Mouse (Mus musculus) bone marrow, adult 2 months (tissue): ENCODE data around the gene Bhmt. TPM values are rescaled to one million over a fixed set of nuclear protein-coding genes. Genes with fewer than 3 reads are reported as not detected.
"Not testable (repeated sequence)": the region's sequence is repeated elsewhere in the genome, so short reads cannot be mapped to it uniquely, and the experiment has no call there.

Source experiments
- H3K27ac ChIP-seq: fragments of 200-500 bp; 2 replicates; pipeline ENCODE4 v1.5.1; 2012; ENCODE audit warnings: low read depth, mild to moderate bottlenecking, control low read depth, inconsistent platforms, low read length; ENCODE audit not compliant: control insufficient read depth, poor library complexity, insufficient read depth
- H3K4me1 ChIP-seq: fragments of 200-500 bp; 2 replicates; pipeline ENCODE4 v1.6.1; 2011; ENCODE audit warnings: low read length; ENCODE audit not compliant: control insufficient read depth, insufficient read depth
- H3K4me3 ChIP-seq: fragments of 200-500 bp; replicated peaks from 2 replicates; pipeline ENCODE3; 2011; ENCODE audit warnings: mild to moderate bottlenecking, low read depth, low read length, control low read depth; ENCODE audit not compliant: control insufficient read depth
- CTCF ChIP-seq: fragments of 200-500 bp; IDR thresholded peaks from 2 replicates; pipeline ENCODE4 v1.5.1; 2011; ENCODE audit warnings: low read length, control low read depth; ENCODE audit not compliant: control insufficient read depth, insufficient read depth
- POLR2A ChIP-seq: fragments of 200-500 bp; IDR thresholded peaks from 2 replicates; pipeline ENCODE4 v1.6.1; 2011; ENCODE audit warnings: low read depth, mild to moderate bottlenecking, control low read depth, low read length, borderline replicate concordance; ENCODE audit not compliant: control insufficient read depth
- WGBS: fragments of 180-500 bp; shearing (Covaris S2); methylation state at CpG from one replicate; pipeline ENCODE4 v1.1.7; 2018; 5-methylcytosine and 5-hydroxymethylcytosine counted together
- polyA plus RNA-seq: library from polyadenylated mRNA; stranded (reverse); fragments of >200 nt; gene quantifications from 2 replicates; pipeline ENCODE4 v1.2.4, GENCODE M21; 2011; ENCODE audit warnings: low replicate concordance; ENCODE audit not compliant: missing spikeins, insufficient read depth, insufficient read length

Bhmt gene
- polyA plus RNA-seq, 1 experiment = 2.6 TPM

GRCm38 (mm10) chr13:93613771-93614170 lies 24.0 kb downstream of the Bhmt start:
- 68% methylated on average over 4 of the region's 4 CpGs for WGBS
- no peaks in the 10 kb centered on the region for H3K4me1 ChIP-seq
- H3K4me3 ChIP-seq = no peak overlapping the region
- TF ChIP-seq CTCF (no peak), POLR2A (no peak)
- no peak overlapping the region for H3K27ac ChIP-seq

DNA sequence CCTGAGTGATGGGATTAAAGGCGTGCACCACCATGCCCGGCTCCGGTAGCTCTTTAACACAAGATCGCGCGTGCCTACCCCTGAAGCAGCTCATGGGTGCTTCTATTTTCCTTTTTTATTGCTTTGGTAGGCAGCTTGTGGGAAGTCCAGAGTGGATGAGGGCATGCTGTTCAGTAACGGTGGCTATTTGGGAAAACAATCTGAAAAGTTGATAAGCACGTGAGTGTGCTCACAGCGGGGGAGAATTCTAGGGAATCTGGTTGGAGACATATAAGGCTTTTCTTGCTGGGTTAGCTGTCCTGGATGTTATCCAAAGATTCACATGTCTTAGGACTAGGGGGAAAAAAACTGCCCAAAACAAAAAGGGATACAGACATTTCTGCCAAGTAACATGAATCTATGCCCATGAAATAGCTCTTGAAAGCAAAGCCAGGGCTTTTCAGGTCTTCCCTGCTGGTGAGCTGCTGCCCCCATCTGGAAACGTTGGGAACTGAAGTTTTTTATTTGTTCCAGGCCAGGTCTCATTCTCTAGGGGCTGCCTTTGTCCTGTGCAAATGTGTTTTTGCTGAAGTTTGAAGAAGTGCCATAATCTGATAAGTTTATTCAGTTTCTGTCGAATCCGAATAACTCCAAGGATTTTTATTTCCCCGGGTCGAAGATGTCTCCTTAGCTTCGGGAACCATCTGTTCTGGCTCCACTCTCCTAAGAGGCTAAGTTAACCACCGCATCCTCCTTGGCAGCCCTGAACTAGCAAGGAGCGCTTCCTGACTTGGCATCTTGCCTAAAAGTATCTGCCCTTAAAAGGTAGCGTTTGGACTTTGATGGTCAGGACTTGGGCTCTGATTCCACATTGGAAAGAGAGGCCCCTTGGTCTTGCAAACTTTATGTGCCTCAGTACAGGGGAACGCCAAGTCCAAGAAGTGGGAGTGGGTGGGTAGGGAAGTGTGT lies 24.8 kb downstream of the Bhmt start:
- no peaks in the 10 kb centered on the region for H3K4me1 ChIP-seq
- TF ChIP-seq CTCF = peak; percentile 61; the same call in 1 of the 2 replicates
- TF ChIP-seq POLR2A = no peak
- H3K4me3 ChIP-seq = no peak overlapping the region
- H3K27ac ChIP-seq = no peak overlapping the region
- WGBS = 53% methylated on average over 19 of the region's 19 CpGs

- H3K27ac ChIP-seq = no peak overlapping the region
- no peaks in the 10 kb centered on the region for H3K4me1 ChIP-seq
- 76% methylated on average over 2 of the region's 2 CpGs for WGBS
- TF ChIP-seq CTCF (no peak), POLR2A (no peak)
- no peak overlapping the region for H3K4me3 ChIP-seq
Observed at GRCm38 (mm10) chr13:93608476-93608875, 29.3 kb downstream of the Bhmt start.

DNA sequence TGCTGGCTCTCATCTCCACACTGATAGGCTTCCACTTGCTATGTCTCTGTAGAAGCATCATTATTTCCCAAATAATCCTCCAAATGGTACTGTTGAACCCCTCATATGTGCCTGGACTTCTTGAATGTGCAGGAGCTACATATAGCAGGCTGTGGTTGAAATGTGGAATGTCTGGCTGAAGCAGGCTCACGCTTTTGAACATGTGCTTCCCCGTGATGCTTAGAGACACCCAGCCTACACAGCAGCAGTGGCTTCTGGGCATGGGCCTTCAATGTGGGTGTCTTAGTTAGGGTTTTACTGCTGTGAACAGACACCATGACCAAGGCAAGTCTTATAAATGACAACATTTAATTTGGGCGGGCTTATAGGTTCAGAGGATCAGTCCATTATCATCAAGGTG lies 30.1 kb downstream of the Bhmt start:
- H3K4me1 ChIP-seq = no peaks in the 10 kb centered on the region
- H3K4me3 ChIP-seq = no peak overlapping the region
- H3K27ac ChIP-seq = no peak overlapping the region
- TF ChIP-seq POLR2A (no peak), CTCF (no peak)
- 81% methylated on average over 3 of the region's 3 CpGs for WGBS

GRCm38 (mm10) chr13:93606868-93607578 lies 30.7 kb downstream of the Bhmt start:
- Histone ChIP-seq H3K27ac (no peak overlapping the region), H3K4me3 (no peak overlapping the region), H3K4me1 (no peaks in the 10 kb centered on the region)
- TF ChIP-seq POLR2A (no peak), CTCF (no peak)
- 84% methylated on average over 13 of the region's 13 CpGs for WGBS

- TF ChIP-seq POLR2A = no peak
- H3K4me3 ChIP-seq = no peak overlapping the region
- WGBS = 85% methylated on average over 4 of the region's 4 CpGs
- no peaks in the 10 kb centered on the region for H3K4me1 ChIP-seq
- H3K27ac ChIP-seq = no peak overlapping the region
Observed at GRCm38 (mm10) chr13:93604698-93605097, 33.1 kb downstream of the Bhmt start.

- TF ChIP-seq CTCF (no peak), POLR2A (no peak)
- 67% methylated on average over 11 of the region's 11 CpGs for WGBS
- no peaks in the 10 kb centered on the region; the same call in 1 of the 2 replicates for H3K4me1 ChIP-seq
Observed at GRCm38 (mm10) chr13:93601527-93601926, 36.2 kb downstream of the Bhmt start.

GRCm38 (mm10) chr13:93593040-93593699 lies 44.6 kb downstream of the Bhmt start:
- TF ChIP-seq CTCF = no peak
- TF ChIP-seq POLR2A = no peak
- 9% methylated on average over 2 of the region's 2 CpGs for WGBS
- no peak overlapping the region for H3K4me3 ChIP-seq
- no peak overlapping the region for H3K27ac ChIP-seq
- no peaks in the 10 kb centered on the region; the same call in 1 of the 2 replicates for H3K4me1 ChIP-seq

More at GRCm38 (mm10) chr13:93601527-93601926, 36.2 kb downstream of the Bhmt start:
- H3K4me3 ChIP-seq = no peak overlapping the region
- no peak overlapping the region for H3K27ac ChIP-seq

DNA sequence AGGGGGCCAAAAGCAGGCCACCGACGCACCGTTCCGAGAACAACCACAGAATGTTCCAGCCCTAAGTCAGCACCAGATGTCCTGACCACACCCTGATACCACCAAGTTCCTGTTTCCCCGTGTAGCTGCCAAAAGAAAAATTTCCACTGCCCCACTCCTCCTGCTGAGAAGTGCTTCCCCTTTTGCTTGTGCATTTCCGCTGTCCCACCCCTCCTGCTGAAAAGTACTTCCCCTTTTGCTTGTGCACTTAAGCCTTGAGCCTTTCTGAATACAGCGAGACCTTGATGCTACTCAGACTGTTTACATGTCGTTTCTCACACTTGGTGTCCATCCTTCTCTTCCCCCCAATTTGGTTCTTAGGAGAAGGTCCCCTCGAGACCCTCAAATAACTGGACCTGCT lies 55.2 kb downstream of the Bhmt start:
- WGBS = 55% methylated on average over 9 of the region's 9 CpGs
- not testable (repeated sequence) for H3K4me1 ChIP-seq, H3K4me3 ChIP-seq, H3K27ac ChIP-seq
